Mouse (Mus musculus) thymus, adult 18-20 months (tissue): Measurements from ENCODE around the gene Pofut2.
A peak's percentile ranks its signal among the peaks of the same experiment; 100 is the strongest.

Experiments
- DNase-seq, 2 experiments: peaks; one replicate each; pipeline ENCODE4 v3.0.0; 2022; ENCODE audit warnings: mixed read lengths in 2 of 2

Pofut2 gene

GRCm38 (mm10) chr10:77231861-77232755 is 26.9 kb upstream of the Pofut2 start:
- DNase-seq, result no peak

DNA sequence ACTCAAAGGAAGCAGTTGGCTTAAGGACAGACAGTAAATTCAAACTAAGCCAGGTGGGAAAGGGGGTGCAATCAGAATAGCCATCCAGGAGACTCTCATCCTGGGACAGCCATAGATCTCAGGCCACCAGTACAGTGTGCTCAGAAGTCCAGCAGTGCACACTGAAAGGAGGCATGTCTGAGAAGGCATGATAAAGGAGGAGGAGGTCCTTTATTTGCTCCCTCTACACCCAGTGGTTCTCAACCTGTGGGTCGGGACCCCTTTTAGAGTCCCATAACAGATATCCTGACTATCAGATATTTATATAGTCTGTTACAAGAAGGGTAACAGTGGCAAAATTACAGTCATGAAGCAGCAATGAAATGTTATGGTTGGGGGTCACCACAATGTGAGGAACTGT is 25.8 kb upstream of the Pofut2 start:
- DNase-seq, result no peak

DNA sequence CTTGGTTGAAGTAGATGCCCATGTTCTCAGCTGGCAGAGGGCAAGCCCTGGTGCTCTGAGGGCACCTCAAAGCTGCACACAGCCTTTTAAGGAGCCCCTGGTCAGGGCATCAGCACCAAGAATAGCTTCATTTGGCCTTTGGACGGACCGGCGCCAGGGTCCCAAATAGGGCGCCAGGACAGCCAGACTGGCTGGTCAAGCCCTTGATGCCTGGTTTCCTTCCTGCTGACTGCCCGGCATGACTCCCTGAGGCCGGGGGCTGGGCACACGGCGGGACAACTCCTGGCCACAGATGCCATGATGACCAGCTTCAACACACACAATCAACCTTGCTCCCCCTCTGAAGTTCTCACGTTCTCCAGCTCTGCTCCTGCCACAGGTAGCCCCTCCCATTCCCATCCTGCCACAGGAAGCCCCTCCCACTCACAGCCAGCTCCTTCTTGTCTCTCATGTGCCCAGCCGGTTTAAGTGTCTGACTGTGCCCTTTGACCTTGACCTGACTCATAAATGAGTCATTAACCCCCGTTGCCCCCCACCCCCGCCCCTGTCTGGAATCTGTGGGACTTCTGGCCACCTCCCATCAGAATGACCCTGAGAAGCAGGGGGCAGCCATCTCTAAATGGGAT is 23.9 kb upstream of the Pofut2 start:
- no peak for DNase-seq

DNA sequence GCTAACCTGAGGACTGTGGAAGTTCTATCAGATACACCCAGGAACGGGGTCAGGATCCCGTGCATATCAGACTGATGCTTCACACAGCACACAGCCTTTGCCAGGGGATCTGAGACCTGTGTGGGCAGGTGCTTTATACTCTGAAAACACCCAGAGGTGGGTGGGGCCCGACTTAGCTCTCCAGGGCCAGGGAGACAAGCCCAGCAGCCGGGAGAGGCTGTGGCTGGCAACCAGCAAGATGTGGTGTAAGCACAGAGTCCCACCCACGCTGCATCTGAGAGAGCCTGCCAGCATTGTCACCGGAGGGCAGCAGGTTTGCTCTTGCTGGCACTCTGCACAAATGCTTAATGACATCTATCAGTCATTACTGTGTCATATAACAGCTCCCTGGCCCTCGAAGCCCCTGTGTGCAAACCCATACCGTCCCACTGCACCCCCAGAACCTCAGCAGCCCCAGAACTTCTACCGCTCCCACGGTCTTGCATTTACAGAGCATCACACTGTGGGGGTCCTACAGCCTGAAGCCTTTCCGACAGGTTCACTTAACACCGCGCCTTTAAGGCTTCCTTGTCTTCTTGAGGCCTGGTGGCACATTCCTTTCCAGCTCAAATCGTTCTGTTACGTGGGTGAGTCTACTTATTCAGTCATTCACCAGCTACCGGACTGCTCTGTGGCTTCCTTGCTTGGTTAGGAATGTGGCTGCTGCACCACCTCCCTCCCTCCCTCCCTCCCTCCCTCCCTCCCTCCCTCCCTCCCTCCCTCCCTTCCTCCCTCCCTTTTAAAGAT is 21.0 kb upstream of the Pofut2 start:
- DNase-seq, result no peak

GRCm38 (mm10) chr10:77240764-77241163 is 18.3 kb upstream of the Pofut2 start:
- no peak for DNase-seq

- DNase-seq, result no peak
Observed at GRCm38 (mm10) chr10:77242396-77242795, 16.6 kb upstream of the Pofut2 start.

DNA sequence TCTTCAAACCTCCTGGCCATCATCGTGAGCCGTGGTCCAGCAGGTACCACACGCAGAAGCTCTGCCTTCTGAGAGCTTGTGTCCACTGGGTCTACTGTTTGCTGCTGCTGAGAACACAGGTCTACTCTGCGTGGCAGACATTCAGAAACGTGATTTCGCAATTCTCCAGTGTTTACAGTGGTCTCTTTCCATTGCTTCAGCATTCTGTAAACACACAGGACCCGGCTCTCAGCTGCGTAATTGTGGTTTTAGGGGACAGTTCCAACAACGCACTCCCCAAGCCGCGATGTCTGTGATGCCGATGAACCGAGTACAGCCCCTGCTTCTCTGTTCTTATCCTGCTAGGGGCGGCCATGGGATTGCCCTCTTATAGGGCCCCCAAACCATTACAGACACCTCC is 16.1 kb upstream of the Pofut2 start:
- DNase-seq, result no peak

DNA sequence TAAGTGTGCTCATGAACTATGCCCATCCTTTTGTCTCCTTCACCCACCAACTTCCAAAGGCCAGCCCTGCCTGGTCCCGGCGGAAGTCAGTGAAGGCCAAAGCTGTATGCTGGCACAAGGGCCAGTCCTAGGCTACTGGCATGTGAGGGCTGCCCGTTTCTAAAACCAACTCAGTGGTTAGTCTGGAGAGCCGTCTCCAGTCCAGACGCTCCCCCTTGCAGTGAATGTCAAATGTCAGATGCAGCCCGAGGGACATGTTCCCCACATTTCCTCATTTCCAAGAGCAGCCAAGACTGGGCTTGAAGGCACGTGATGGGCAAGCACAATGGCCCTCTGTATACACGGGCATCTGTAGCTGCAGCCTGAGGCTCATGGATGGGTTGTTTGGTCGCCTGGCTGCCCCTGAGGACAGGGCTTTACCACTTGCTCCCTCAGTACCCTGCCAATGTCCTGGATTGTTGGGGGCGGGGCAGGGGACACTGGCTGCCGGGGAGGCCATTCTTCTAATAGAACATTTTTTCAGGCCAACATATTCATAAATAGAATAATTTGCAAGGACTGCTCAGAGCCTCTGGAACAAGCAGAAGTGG is 15.4 kb upstream of the Pofut2 start:
- DNase-seq, result no peak

DNA sequence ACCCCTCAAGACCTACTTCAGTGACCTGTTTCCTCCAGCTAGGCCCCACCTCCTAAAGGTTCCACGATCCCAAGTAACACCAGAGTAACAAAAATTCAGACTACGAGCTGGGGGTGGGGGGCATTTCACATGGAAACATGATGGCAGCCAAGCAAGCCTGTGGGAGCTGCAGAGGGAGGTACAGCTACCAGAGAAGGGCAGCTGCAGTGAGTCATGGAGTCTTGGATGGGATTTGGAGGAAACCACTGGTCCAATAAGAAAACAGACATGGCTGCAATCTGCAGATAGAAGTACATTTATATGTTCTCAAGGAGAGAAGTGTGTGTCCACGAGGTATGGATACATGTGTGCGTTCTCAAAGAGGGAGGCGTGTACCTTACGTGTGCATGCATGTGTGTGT is 14.2 kb upstream of the Pofut2 start:
- no peak for DNase-seq

DNA sequence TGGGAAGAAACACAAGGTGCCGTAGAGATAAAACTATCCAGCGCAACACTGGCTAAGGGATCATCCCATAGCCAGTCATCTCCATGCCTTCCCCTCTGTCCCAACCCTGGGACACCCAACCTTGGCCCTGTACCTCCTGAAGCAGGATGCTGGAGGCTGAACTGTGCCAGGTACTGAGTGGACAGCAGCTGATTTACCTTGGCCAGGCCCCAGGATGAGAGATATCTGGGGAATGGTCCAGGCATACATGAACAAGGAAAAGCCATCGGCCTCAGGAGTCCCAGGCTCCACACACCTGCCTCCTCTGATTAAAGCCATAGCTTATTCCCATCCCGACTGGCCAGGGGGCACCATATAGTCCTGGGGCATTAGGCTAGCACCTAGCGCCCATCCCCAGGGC is 12.0 kb upstream of the Pofut2 start:
- no peak for DNase-seq

DNA sequence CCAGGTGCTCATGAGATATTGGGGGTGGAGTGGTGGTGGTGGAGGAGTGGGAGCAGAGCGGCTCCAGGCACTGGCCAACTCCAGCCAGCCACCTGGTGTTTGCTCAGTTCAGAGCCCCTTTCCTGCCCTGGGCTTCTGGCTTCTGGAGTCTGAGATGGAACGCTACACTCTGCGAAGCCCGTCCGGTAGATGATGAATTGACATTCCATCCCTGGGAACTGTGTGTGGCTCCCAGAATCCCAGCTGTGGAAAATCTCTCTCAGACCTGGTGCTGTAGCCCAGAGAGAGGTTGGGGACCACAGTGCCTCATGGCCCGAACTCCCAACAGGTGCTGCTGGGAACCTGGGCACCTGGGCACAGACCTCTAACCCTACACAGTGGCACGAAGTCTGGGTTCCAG is 11.3 kb upstream of the Pofut2 start:
- no peak for DNase-seq

- DNase-seq, result no peak
Observed at GRCm38 (mm10) chr10:77251223-77251783, 7.7 kb upstream of the Pofut2 start.

- DNase-seq, result no peak
Observed at GRCm38 (mm10) chr10:77251784-77252539, 7.1 kb upstream of the Pofut2 start.

- peak in 1 of 2 experiments; percentile 24 for DNase-seq
Observed at GRCm38 (mm10) chr10:77252790-77253189, 6.2 kb upstream of the Pofut2 start.

GRCm38 (mm10) chr10:77255231-77255630 is 3.8 kb upstream of the Pofut2 start:
- DNase-seq, result no peak

DNA sequence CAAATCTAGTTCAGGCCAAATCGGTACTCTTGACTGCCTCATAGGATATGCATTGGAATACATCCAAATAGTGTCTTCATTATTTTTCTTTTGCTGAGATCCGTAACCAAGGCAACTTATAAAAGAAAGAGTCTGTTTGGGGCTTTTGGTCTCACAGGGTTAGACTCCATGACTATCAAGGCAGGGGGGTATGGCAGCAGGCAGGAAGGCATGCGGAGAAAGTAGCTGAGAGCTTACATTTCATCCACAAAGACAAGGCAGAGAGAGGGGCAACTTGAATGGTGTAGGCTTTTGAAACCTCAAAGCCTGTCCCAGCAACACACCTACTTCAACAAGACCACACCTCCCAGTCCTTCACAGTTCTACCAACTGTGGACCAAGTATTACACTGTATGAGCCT is 3.3 kb upstream of the Pofut2 start:
- DNase-seq, result no peak

- DNase-seq, result no peak
Observed at GRCm38 (mm10) chr10:77258041-77258590, 902 bp upstream of the Pofut2 start.

- no peak for DNase-seq
Observed at GRCm38 (mm10) chr10:77260166-77260875, 1.3 kb downstream of the Pofut2 start.

DNA sequence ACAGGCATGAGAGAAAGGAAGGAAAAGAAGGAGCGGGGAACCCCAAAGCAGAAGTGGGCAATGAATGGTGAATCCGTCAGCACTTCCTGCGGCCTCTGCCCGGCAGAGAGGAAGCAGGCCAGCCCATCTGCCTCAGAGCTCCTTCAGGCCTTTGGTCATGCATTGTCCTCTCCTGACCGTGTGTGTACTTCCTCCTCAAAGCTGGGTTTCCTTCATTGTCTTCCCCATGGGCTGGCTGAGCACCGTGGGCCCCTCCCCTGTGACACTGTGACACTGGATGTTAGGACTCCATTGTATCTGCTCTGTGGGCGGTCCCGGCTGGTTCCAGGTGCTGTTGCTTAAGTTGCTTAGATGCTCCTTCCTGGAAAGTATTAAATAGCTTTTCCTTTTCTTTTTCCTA is 7.3 kb downstream of the Pofut2 start:
- no peak for DNase-seq

DNA sequence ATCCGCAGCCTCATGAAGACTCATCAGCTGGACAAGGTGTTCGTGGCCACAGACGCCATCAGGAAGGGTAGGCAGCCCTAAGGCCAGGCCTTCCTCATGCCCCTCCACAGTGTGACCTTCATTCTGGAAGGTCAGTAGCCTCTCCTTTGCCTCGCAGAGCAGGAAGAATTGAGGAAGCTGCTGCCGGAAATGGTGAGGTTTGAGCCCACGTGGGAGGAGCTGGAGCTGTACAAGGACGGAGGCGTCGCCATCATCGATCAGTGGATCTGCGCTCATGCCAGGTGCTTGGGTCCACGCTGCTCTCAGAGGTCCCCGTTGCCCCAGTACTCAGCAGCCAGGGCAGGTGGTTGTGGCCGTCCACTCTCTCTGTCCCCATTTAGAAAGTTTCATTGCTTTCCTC is 8.0 kb downstream of the Pofut2 start:
- no peak for DNase-seq

- DNase-seq, result no peak
Observed at GRCm38 (mm10) chr10:77269129-77269528, 10.1 kb downstream of the Pofut2 start.
